Mouse (Mus musculus) forebrain, embryonic 14.5 days (tissue): Measurements from ENCODE around the gene Cdk14. TPM values are rescaled to one million over a fixed set of nuclear protein-coding genes. Genes with fewer than 3 reads are reported as not detected.
A peak's percentile ranks its signal among the peaks of the same experiment; 100 is the strongest.

Experiments
- ATAC-seq: fragments of 200-750 bp; cut with Nextera tagmentation; 2 replicates; pipeline ENCODE4 v1.8.0; 2017; ENCODE audit warnings: mild to moderate bottlenecking, moderate library complexity
- DNase-seq: peaks from one replicate; pipeline ENCODE4 v3.0.0-alpha.2; 2015; ENCODE audit warnings: low spot score
- H3K27ac ChIP-seq: fragments of 300-500 bp; sonication (generic); 2 replicates; pipeline ENCODE4 v1.5.1; 2014; ENCODE audit warnings: low read depth, mild to moderate bottlenecking, control low read depth, low read length, moderate library complexity
- H3K27me3 ChIP-seq: fragments of 300-500 bp; sonication (generic); replicated peaks from 2 replicates; pipeline ENCODE4 v1.6.1; 2014; ENCODE audit warnings: low read length, control low read depth, mixed read lengths; ENCODE audit not compliant: control insufficient read depth, insufficient read depth
- H3K36me3 ChIP-seq: fragments of 300-500 bp; sonication (generic); 2 replicates; pipeline ENCODE4 v1.6.1; 2014; ENCODE audit warnings: low read length, control low read depth; ENCODE audit not compliant: control insufficient read depth, insufficient read depth
- H3K4me1 ChIP-seq: fragments of 300-500 bp; sonication (generic); 2 replicates; pipeline ENCODE4 v1.6.1; 2014; ENCODE audit warnings: antibody characterized with exemption, low read length, control low read depth; ENCODE audit not compliant: control insufficient read depth, insufficient read depth
- H3K4me2 ChIP-seq: fragments of 300-500 bp; sonication (generic); 2 replicates; pipeline ENCODE4 v1.6.1; 2014; ENCODE audit warnings: mild to moderate bottlenecking, control low read depth, low read length
- H3K4me3 ChIP-seq: fragments of 300-500 bp; sonication (generic); 2 replicates; pipeline ENCODE4 v1.5.1; 2014; ENCODE audit warnings: low read depth, low read length, control low read depth
- H3K9ac ChIP-seq: fragments of 300-500 bp; sonication (generic); 2 replicates; pipeline ENCODE4 v1.6.1; 2014; ENCODE audit warnings: mild to moderate bottlenecking, low read length, control low read depth, moderate library complexity
- H3K9me3 ChIP-seq: fragments of 300-500 bp; sonication (generic); replicated peaks from 2 replicates; pipeline ENCODE4 v1.6.1; 2016; ENCODE audit warnings: low read length, control low read depth, mixed read lengths; ENCODE audit not compliant: control insufficient read depth
- WGBS: fragments of 180-500 bp; shearing (Covaris S2); extraction: QIAGEN DNeasy Blood & Tissue Kit; methylation state at CpG from one replicate; pipeline ENCODE4 v1.1.7; 2014; 5-methylcytosine and 5-hydroxymethylcytosine counted together
- polyA plus RNA-seq: library from polyadenylated mRNA; unstranded; fragments of >200 nt; fragmentation: Nextera tagmentation; extraction: Ambion mirVana; gene quantifications from 2 replicates; pipeline ENCODE4 v1.2.1, GENCODE M21; 2014

Cdk14 gene
- polyA plus RNA-seq, 1 experiment from 2014 or later: 26.6 TPM

- H3K9ac ChIP-seq: no peak overlapping the region
- no peaks in the 10 kb centered on the region for H3K36me3 ChIP-seq
- H3K4me2 ChIP-seq: no peak overlapping the region
- no peak overlapping the region for H3K27ac ChIP-seq
- no peaks in the 10 kb centered on the region for H3K9me3 ChIP-seq
- peaks cover 3% of the 10 kb centered on the region; the same call in 1 of the 2 replicates for H3K4me1 ChIP-seq
- H3K4me3 ChIP-seq: no peak overlapping the region
- no peaks in the 10 kb centered on the region for H3K27me3 ChIP-seq
- WGBS: 73% methylated on average over 1 of the region's 1 CpGs
- ATAC-seq: no peak
- no peak for DNase-seq
Observed at GRCm38 (mm10) chr5:5211780-5212135, 208.4 kb downstream of the Cdk14 start.

GRCm38 (mm10) chr5:5211034-5211779 is 208.9 kb downstream of the Cdk14 start:
- Histone ChIP-seq H3K4me2 (no peak overlapping the region), H3K9me3 (no peaks in the 10 kb centered on the region), H3K9ac (no peak overlapping the region), H3K27ac (no peak overlapping the region), H3K36me3 (no peaks in the 10 kb centered on the region), H3K27me3 (no peaks in the 10 kb centered on the region), H3K4me3 (no peak overlapping the region), H3K4me1 (peaks cover 3% of the 10 kb centered on the region; the same call in 1 of the 2 replicates)
- no peak; the same call in 1 of the 2 replicates for ATAC-seq
- peak; percentile 34 for DNase-seq
- 63% methylated on average over 7 of the region's 7 CpGs for WGBS

GRCm38 (mm10) chr5:5208016-5208415 is 212.1 kb downstream of the Cdk14 start:
- Histone ChIP-seq H3K4me2 (no peak overlapping the region), H3K4me3 (no peak overlapping the region), H3K36me3 (no peaks in the 10 kb centered on the region), H3K4me1 (peaks cover 3% of the 10 kb centered on the region; the same call in 1 of the 2 replicates), H3K9ac (no peak overlapping the region), H3K27me3 (no peaks in the 10 kb centered on the region), H3K27ac (no peak overlapping the region), H3K9me3 (no peaks in the 10 kb centered on the region)
- WGBS: 88% methylated on average over 4 of the region's 4 CpGs
- DNase-seq (no peak), ATAC-seq (no peak)

- H3K36me3 ChIP-seq: no peaks in the 10 kb centered on the region
- no peak overlapping the region for H3K4me2 ChIP-seq
- whole genome bisulfite sequencing: 78% methylated on average over 9 of the region's 9 CpGs
- no peak overlapping the region for H3K4me3 ChIP-seq
- H3K4me1 ChIP-seq: no peaks in the 10 kb centered on the region
- no peak overlapping the region for H3K27ac ChIP-seq
- no peaks in the 10 kb centered on the region for H3K9me3 ChIP-seq
- DNase-seq (no peak), ATAC-seq (no peak)
- no peak overlapping the region for H3K9ac ChIP-seq
- no peaks in the 10 kb centered on the region for H3K27me3 ChIP-seq
Observed at GRCm38 (mm10) chr5:5206012-5206411, 214.1 kb downstream of the Cdk14 start.

GRCm38 (mm10) chr5:5194562-5195221 is 225.4 kb downstream of the Cdk14 start:
- Histone ChIP-seq H3K4me2 (no peak overlapping the region), H3K4me1 (no peaks in the 10 kb centered on the region)
- ATAC-seq: no peak

GRCm38 (mm10) chr5:5189590-5189989 is 230.5 kb downstream of the Cdk14 start:
- H3K4me1 ChIP-seq: no peaks in the 10 kb centered on the region
- H3K4me3 ChIP-seq: no peak overlapping the region
- 68% methylated on average over 1 of the region's 1 CpGs for WGBS
- ATAC-seq (no peak), DNase-seq (no peak)
- H3K9ac ChIP-seq: no peak overlapping the region
- no peak overlapping the region for H3K27ac ChIP-seq
- no peaks in the 10 kb centered on the region for H3K9me3 ChIP-seq
- H3K27me3 ChIP-seq: no peaks in the 10 kb centered on the region
- H3K36me3 ChIP-seq: no peaks in the 10 kb centered on the region
- no peak overlapping the region for H3K4me2 ChIP-seq

More at GRCm38 (mm10) chr5:5194562-5195221, 225.4 kb downstream of the Cdk14 start:
- 95% methylated on average over 5 of the region's 5 CpGs for WGBS
- no peaks in the 10 kb centered on the region for H3K9me3 ChIP-seq
- no peaks in the 10 kb centered on the region for H3K36me3 ChIP-seq
- H3K27ac ChIP-seq: no peak overlapping the region
- H3K9ac ChIP-seq: no peak overlapping the region
- no peak for DNase-seq
- H3K4me3 ChIP-seq: no peak overlapping the region
- no peaks in the 10 kb centered on the region for H3K27me3 ChIP-seq

- Histone ChIP-seq H3K9ac (no peak overlapping the region), H3K4me2 (no peak overlapping the region), H3K36me3 (no peaks in the 10 kb centered on the region), H3K27ac (no peak overlapping the region), H3K4me1 (peaks cover 3% of the 10 kb centered on the region; the same call in 1 of the 2 replicates), H3K27me3 (no peaks in the 10 kb centered on the region), H3K9me3 (no peaks in the 10 kb centered on the region), H3K4me3 (no peak overlapping the region)
- WGBS: 86% methylated on average over 3 of the region's 3 CpGs
- ATAC-seq (peak; percentile 32; the same call in 1 of the 2 replicates), DNase-seq (no peak)
Observed at GRCm38 (mm10) chr5:5185987-5186742, 233.9 kb downstream of the Cdk14 start.

GRCm38 (mm10) chr5:5185521-5185920 is 234.6 kb downstream of the Cdk14 start:
- Histone ChIP-seq H3K4me1 (peaks cover 3% of the 10 kb centered on the region; the same call in 1 of the 2 replicates), H3K4me3 (no peak overlapping the region), H3K4me2 (no peak overlapping the region), H3K27me3 (no peaks in the 10 kb centered on the region), H3K9ac (no peak overlapping the region), H3K36me3 (no peaks in the 10 kb centered on the region), H3K27ac (no peak overlapping the region), H3K9me3 (no peaks in the 10 kb centered on the region)
- ATAC-seq (peak; percentile 73; the same call in 1 of the 2 replicates), DNase-seq (peak; percentile 65)
